17 mouse cellular contexts compared by ENCODE assay signal in the genomic region with DNA sequence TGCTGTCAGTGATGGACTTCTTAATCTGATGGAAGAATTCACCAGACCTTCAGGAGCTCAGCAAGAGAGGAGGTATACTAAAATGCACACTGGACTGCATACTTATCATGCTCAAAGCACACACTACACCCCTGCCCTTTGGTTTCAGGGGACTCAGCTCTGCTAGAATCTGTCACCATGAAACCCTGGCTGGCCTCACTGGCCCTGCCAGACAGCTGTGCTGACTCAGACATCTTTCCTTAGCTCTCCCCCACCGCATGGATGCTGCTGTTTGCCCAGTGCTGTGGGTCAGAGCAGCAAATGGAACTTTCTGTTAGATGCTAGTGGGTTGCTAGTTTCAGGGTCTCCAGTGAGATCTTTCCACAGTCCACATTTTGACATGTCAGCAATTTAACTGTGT.
"Had no signal": no experiment of that assay in that cellular context is flagged by ENCODE, and none has a peak within 500 bp of the region (broad histone marks: within the 10 kb centered on the region; RNA-seq: fewer than 3 reads in every experiment).

No protein-coding gene starts in this region.

- DNase-seq: kidney, adult 2 months; kidney, postnatal 14 days; layer of hippocampus, adult 9-11 months; layer of hippocampus, postnatal 36 days; lung, adult 18-20 months; lung, postnatal 36 days; spleen, adult 18-20 months; thymus, adult 18-20 months; thymus, postnatal 14 days had no signal

- H3K27ac ChIP-seq: kidney, embryonic 15.5 days; limb, embryonic 13.5 days; liver, embryonic 14.5 days; midbrain, embryonic 15.5 days; neural tube, embryonic 12.5 days had no signal

- H3K4me1 ChIP-seq: kidney, embryonic 15.5 days; limb, embryonic 13.5 days; megakaryocyte, embryonic 14.5 days; midbrain, embryonic 15.5 days; neural tube, embryonic 12.5 days had no signal

- H3K4me3 ChIP-seq: kidney, embryonic 15.5 days; limb, embryonic 13.5 days; megakaryocyte, embryonic 14.5 days; midbrain, embryonic 15.5 days; neural tube, embryonic 12.5 days had no signal

- H3K27me3 ChIP-seq: kidney, embryonic 15.5 days; megakaryocyte, embryonic 14.5 days; midbrain, embryonic 15.5 days; neural tube, embryonic 12.5 days had no signal

- H3K4me2 ChIP-seq: kidney, embryonic 15.5 days; limb, embryonic 13.5 days; midbrain, embryonic 11.5 days; midbrain, embryonic 15.5 days; neural tube, embryonic 12.5 days had no signal

- H3K9ac ChIP-seq: kidney, embryonic 15.5 days; limb, embryonic 13.5 days; liver, embryonic 14.5 days; midbrain, embryonic 15.5 days; neural tube, embryonic 12.5 days had no signal

- H3K36me3 ChIP-seq: kidney, embryonic 15.5 days; limb, embryonic 13.5 days; midbrain, embryonic 15.5 days; neural tube, embryonic 12.5 days had no signal

- H3K9me3 ChIP-seq: kidney, embryonic 15.5 days; limb, embryonic 13.5 days; megakaryocyte, embryonic 14.5 days; midbrain, embryonic 15.5 days; neural tube, embryonic 12.5 days had no signal

- ATAC-seq: lung, postnatal 0 days; midbrain, embryonic 15.5 days had no signal
